Mouse (Mus musculus) ES-Bruce4 (cell line): Measurements from ENCODE around the gene Mtmr11. TPM values are rescaled to one million over a fixed set of nuclear protein-coding genes. Genes with fewer than 3 reads are reported as not detected.
"Not testable (repeated sequence)": the region's sequence is repeated elsewhere in the genome, so short reads cannot be mapped to it uniquely, and the experiment has no call there.

ENCODE experiments used
- H3K27ac ChIP-seq: 2 replicates; pipeline ENCODE4 v1.5.1; 2012; ENCODE audit warnings: low read length, inconsistent platforms; ENCODE audit not compliant: insufficient read depth
- H3K27me3 ChIP-seq: 2 replicates; pipeline ENCODE4 v1.6.1; 2012; ENCODE audit warnings: mild to moderate bottlenecking, low read length, inconsistent platforms; ENCODE audit not compliant: control insufficient read depth, poor library complexity, insufficient read depth, severe bottlenecking
- H3K36me3 ChIP-seq: 2 replicates; pipeline ENCODE4 v1.6.1; 2012; ENCODE audit warnings: inconsistent platforms, mild to moderate bottlenecking, low read length, moderate library complexity; ENCODE audit not compliant: control insufficient read depth, poor library complexity, insufficient read depth, severe bottlenecking
- H3K4me1 ChIP-seq: one replicate; pipeline ENCODE4 v1.8.1; 2011; ENCODE audit warnings: low read length; ENCODE audit not compliant: control insufficient read depth, insufficient read depth
- H3K4me3 ChIP-seq: 2 replicates; pipeline ENCODE4 v1.5.1; 2011; ENCODE audit warnings: low read depth, mild to moderate bottlenecking, low read length
- H3K9ac ChIP-seq: 2 replicates; pipeline ENCODE4 v1.6.1; 2012; ENCODE audit warnings: low read depth, mild to moderate bottlenecking, inconsistent platforms; ENCODE audit not compliant: poor library complexity, severe bottlenecking
- H3K9me3 ChIP-seq: replicated peaks from 2 replicates; pipeline ENCODE4 v1.6.1; 2012; ENCODE audit warnings: mild to moderate bottlenecking, low read length, inconsistent platforms; ENCODE audit not compliant: control insufficient read depth, poor library complexity, insufficient read depth, severe bottlenecking
- CTCF ChIP-seq: IDR thresholded peaks from one replicate; pipeline ENCODE4 v1.8.1; 2011; ENCODE audit warnings: low read depth, low read length
- EP300 ChIP-seq: IDR thresholded peaks from 2 replicates; pipeline ENCODE4 v1.6.1; 2011; ENCODE audit warnings: low read depth, low read length; ENCODE audit not compliant: insufficient read depth
- POLR2A ChIP-seq: IDR thresholded peaks from one replicate; pipeline ENCODE4 v1.8.1; 2011; ENCODE audit warnings: low read length; ENCODE audit not compliant: insufficient read depth
- polyA plus RNA-seq: library from polyadenylated mRNA; stranded (reverse); fragments of >200 nt; gene quantifications from 2 replicates; pipeline ENCODE4 v1.2.4, GENCODE M21; 2011; ENCODE audit warnings: low read depth; ENCODE audit not compliant: missing spikeins, insufficient read depth, insufficient read length

Gene Mtmr11
- polyA plus RNA-seq, 1 experiment: 4.3 TPM

- TF ChIP-seq CTCF: peak; percentile 80
- no peak for TF ChIP-seq POLR2A
These were observed 47.4 kb downstream of the Mtmr11 start for GRCm38 (mm10) chr3:96209242-96209641.

GRCm38 (mm10) chr3:96219191-96219641 lies 57.4 kb downstream of the Mtmr11 start:
- H3K4me3 ChIP-seq: peak overlapping the region; percentile 76
- no peaks in the 10 kb centered on the region for H3K36me3 ChIP-seq
- H3K9me3 ChIP-seq: no peaks in the 10 kb centered on the region
- no peaks in the 10 kb centered on the region for H3K27me3 ChIP-seq
- peak overlapping the region; percentile 97 for H3K9ac ChIP-seq
- peak overlapping the region; percentile 98 for H3K27ac ChIP-seq
- TF ChIP-seq CTCF (no peak), POLR2A (no peak), EP300 (no peak)
- no peaks in the 10 kb centered on the region for H3K4me1 ChIP-seq

More at GRCm38 (mm10) chr3:96209242-96209641, 47.4 kb downstream of the Mtmr11 start:
- Histone ChIP-seq H3K9ac (no peak overlapping the region), H3K4me3 (no peak overlapping the region), H3K9me3 (no peaks in the 10 kb centered on the region), H3K27ac (no peak overlapping the region), H3K27me3 (peaks cover 1% of the 10 kb centered on the region; the same call in 1 of the 2 replicates), H3K4me1 (no peaks in the 10 kb centered on the region), H3K36me3 (no peaks in the 10 kb centered on the region)

- Histone ChIP-seq H3K4me3 (peak within 1 kb of the TSS; percentile 89), H3K36me3 (no peaks in the 10 kb centered on the region), H3K27ac (peak within 1 kb of the TSS; percentile 98), H3K9ac (peak within 1 kb of the TSS; percentile 97), H3K27me3 (no peaks in the 10 kb centered on the region), H3K9me3 (no peaks in the 10 kb centered on the region), H3K4me1 (no peaks in the 10 kb centered on the region)
- TF ChIP-seq POLR2A (no peak), CTCF (no peak), EP300 (no peak)
These were observed 57.9 kb downstream of the Mtmr11 start, which contains the start of the genes Bola1 and Hist2h2ab for GRCm38 (mm10) chr3:96219661-96220130. Gene Bola1, minus strand, starts transcription at chr3:96219709. Gene Hist2h2ab, plus strand, starts transcription at chr3:96219865.

- not testable (repeated sequence) for H3K4me1 ChIP-seq
These were observed 58.4 kb downstream of the Mtmr11 start for GRCm38 (mm10) chr3:96220131-96220764.

GRCm38 (mm10) chr3:96220765-96221639 lies 59.2 kb downstream of the Mtmr11 start, which contains the start of the genes Hist2h2ac and Hist2h2be:
Gene Hist2h2ac, minus strand, starts transcription at chr3:96220880.
Gene Hist2h2be, plus strand, starts transcription at chr3:96221119.
- Histone ChIP-seq H3K9ac (peak within 1 kb of the TSS; percentile 97), H3K36me3 (no peaks in the 10 kb centered on the region), H3K27ac (peak within 1 kb of the TSS; percentile 98), H3K4me1 (no peaks in the 10 kb centered on the region), H3K4me3 (peak within 1 kb of the TSS; percentile 89), H3K9me3 (no peaks in the 10 kb centered on the region), H3K27me3 (no peaks in the 10 kb centered on the region)
- 0 out of 2 replicates have a peak, but pooled peaks have one; percentile 15 for TF ChIP-seq EP300
- TF ChIP-seq POLR2A: peak; percentile 84
- no peak for TF ChIP-seq CTCF

More at GRCm38 (mm10) chr3:96220131-96220764, 58.4 kb downstream of the Mtmr11 start:
- not testable (repeated sequence) for H3K36me3 ChIP-seq, H3K9me3 ChIP-seq, H3K27me3 ChIP-seq
- Histone ChIP-seq H3K27ac (peak overlapping the region; percentile 98), H3K4me3 (peak overlapping the region; percentile 89), H3K9ac (peak overlapping the region; percentile 97)

Other genes starting within 250 kb of the Mtmr11 start
- 386 and 405 TPM in 2 replicates for gene Anp32e, start 232.8 kb upstream of the Mtmr11 start, polyA plus RNA-seq
- gene Plekho1, start 166.0 kb upstream of the Mtmr11 start, polyA plus RNA-seq: 9.2 and 15.0 TPM in 2 replicates
- 12.6 and 14.2 TPM in 2 replicates for gene Vps45, start 103.5 kb upstream of the Mtmr11 start, polyA plus RNA-seq
- 42.5 and 42.7 TPM in 2 replicates for gene Otud7b, start 57.5 kb upstream of the Mtmr11 start, polyA plus RNA-seq
- gene Sf3b4, start 10.3 kb downstream of the Mtmr11 start, polyA plus RNA-seq: 81.7 and 90.5 TPM in 2 replicates
- gene Sv2a, start 19.1 kb downstream of the Mtmr11 start, polyA plus RNA-seq: 4.5 and 4.9 TPM in 2 replicates
- 18.1 and 27.8 TPM in 2 replicates for gene Bola1, start 57.7 kb downstream of the Mtmr11 start, polyA plus RNA-seq
- not detected in 2 replicates for gene Hist2h2ab, start 57.9 kb downstream of the Mtmr11 start, polyA plus RNA-seq
- 2.5 and 4.3 TPM in 2 replicates for gene Hist2h2ac, start 58.9 kb downstream of the Mtmr11 start, polyA plus RNA-seq
- 1.3 and 2.0 TPM in 2 replicates for gene Hist2h2be, start 59.1 kb downstream of the Mtmr11 start, polyA plus RNA-seq
- gene Hist2h3c2, start 77.1 kb downstream of the Mtmr11 start, polyA plus RNA-seq: 23.1 and 41.5 TPM in 2 replicates
- gene Hist2h2aa2, start 78.3 kb downstream of the Mtmr11 start, polyA plus RNA-seq: 17.2 and 30.9 TPM in 2 replicates
- gene Hist2h2aa1, start 83.5 kb downstream of the Mtmr11 start, polyA plus RNA-seq: not detected in 2 replicates
- gene Hist2h3c1, start 84.7 kb downstream of the Mtmr11 start, polyA plus RNA-seq: 1.3 and 3.0 TPM in 2 replicates
- 3.6 and 4.0 TPM in 2 replicates for gene Hist2h4, start 101.3 kb downstream of the Mtmr11 start, polyA plus RNA-seq
- gene Hist2h3b, start 106.7 kb downstream of the Mtmr11 start, polyA plus RNA-seq: 7.7 and 11.1 TPM in 2 replicates
- gene Hist2h2bb, start 107.7 kb downstream of the Mtmr11 start, polyA plus RNA-seq: 33.9 and 35.8 TPM in 2 replicates
- gene Fcgr1, start 132.0 kb downstream of the Mtmr11 start, polyA plus RNA-seq: not detected in 2 replicates